Mouse (Mus musculus) myocyte (in vitro differentiated cells): Measurements from ENCODE around the gene Mrps12.

Experiments used
- MAX ChIP-seq: IDR thresholded peaks from one replicate; pipeline ENCODE4 v1.6.1; 2011; ENCODE audit warnings: low read depth, mild to moderate bottlenecking, control low read depth
- POLR2A ChIP-seq: IDR thresholded peaks from one replicate; pipeline ENCODE4 v1.6.1; 2011; ENCODE audit warnings: low read depth, mild to moderate bottlenecking, control low read depth, moderate library complexity; ENCODE audit not compliant: insufficient read length

DNA sequence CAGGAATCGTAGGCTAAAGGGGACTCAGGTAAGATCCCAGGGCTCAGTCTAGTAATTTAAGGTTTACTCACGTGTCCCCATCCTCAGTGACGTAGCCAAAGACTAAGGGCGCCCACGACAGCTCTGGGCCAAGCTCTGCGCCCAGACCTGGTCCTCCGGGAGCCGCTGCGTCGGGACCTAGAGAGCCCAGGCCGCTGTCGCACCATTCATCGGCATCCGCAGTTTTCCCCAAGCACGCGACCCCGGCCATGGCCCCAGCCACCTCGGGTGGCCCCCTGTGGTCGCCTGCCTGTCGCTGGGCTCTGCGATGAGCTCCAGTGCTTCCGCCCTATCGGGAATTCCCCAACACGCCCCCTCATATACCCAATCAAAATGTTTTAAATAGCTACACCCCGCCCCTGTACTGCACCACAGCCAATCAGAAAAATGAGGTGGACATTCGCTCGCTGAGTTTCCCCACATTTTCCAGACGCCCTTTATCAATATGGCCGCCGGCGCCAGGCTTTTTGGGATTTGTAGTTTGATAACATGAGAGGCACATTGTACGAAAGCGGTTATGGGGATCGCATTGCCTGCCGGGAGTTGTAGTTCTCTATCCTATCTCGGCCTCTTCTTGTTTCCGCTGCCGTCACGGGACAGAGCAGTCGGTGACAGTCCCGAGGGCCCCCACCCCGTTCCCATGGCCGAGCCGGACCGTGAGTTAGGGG is 24.7 kb upstream of the Mrps12 start, which contains the start of gene Sirt2:
- peak; percentile 53 for TF ChIP-seq POLR2A
- no peak for TF ChIP-seq MAX
